Mouse (Mus musculus) kidney, postnatal 0 days (tissue): ENCODE measurements around the gene Cldnd1. TPM values are rescaled to one million over a fixed set of nuclear protein-coding genes. Genes with fewer than 3 reads are reported as not detected.

Experiments
- ATAC-seq: fragments of 200-750 bp; cut with Nextera tagmentation; replicated peaks from 2 replicates; pipeline ENCODE4 v1.8.0; 2017; ENCODE audit warnings: low read depth, moderate number of reproducible peaks, moderate TSS enrichment, moderate library complexity; ENCODE audit not compliant: low FRiP score
- DNase-seq: peaks from one replicate; pipeline ENCODE4 v3.0.0-alpha.2; 2016; ENCODE audit warnings: low spot score
- H3K27ac ChIP-seq: fragments of 300-500 bp; sonication (generic); 2 replicates; pipeline ENCODE4 v1.5.1; 2014; ENCODE audit warnings: mild to moderate bottlenecking
- H3K27me3 ChIP-seq: fragments of 300-500 bp; sonication (generic); 2 replicates; pipeline ENCODE4 v1.6.1; 2014; ENCODE audit warnings: low read length, mixed read lengths; ENCODE audit not compliant: insufficient read depth
- H3K36me3 ChIP-seq: fragments of 300-500 bp; sonication (generic); 2 replicates; pipeline ENCODE4 v1.6.1; 2014; ENCODE audit warnings: low read length, mixed read lengths; ENCODE audit not compliant: insufficient read depth
- H3K4me1 ChIP-seq: fragments of 300-500 bp; sonication (generic); replicated peaks from 2 replicates; pipeline ENCODE4 v1.6.1; 2014; ENCODE audit warnings: antibody characterized with exemption, low read length, mixed read lengths; ENCODE audit not compliant: insufficient read depth
- H3K4me2 ChIP-seq: fragments of 300-500 bp; sonication (generic); 2 replicates; pipeline ENCODE4 v1.6.1; 2014; ENCODE audit warnings: mild to moderate bottlenecking, low read length, moderate library complexity, mixed read lengths
- H3K4me3 ChIP-seq: fragments of 300-500 bp; sonication (generic); replicated peaks from 2 replicates; pipeline ENCODE4 v1.5.1; 2014; ENCODE audit warnings: low read depth, low read length
- H3K9ac ChIP-seq: fragments of 300-500 bp; sonication (generic); 2 replicates; pipeline ENCODE4 v1.6.1; 2014; ENCODE audit warnings: low read depth, low read length
- H3K9me3 ChIP-seq: fragments of 300-500 bp; sonication (generic); replicated peaks from 2 replicates; pipeline ENCODE4 v1.6.1; 2016; ENCODE audit warnings: low read length, inconsistent platforms, mixed read lengths
- CTCF ChIP-seq: IDR thresholded peaks from 2 replicates; pipeline ENCODE4 v1.5.1; 2016; ENCODE audit warnings: antibody characterized with exemption, low read depth, mild to moderate bottlenecking, moderate library complexity
- WGBS: fragments of 180-500 bp; shearing (Covaris S2); extraction: QIAGEN DNeasy Blood & Tissue Kit; methylation state at CpG from one replicate; pipeline ENCODE4 v1.1.7; 2014; 5-methylcytosine and 5-hydroxymethylcytosine counted together
- microRNA-seq: library from miRNA; unstranded; fragments of <30 nt; microRNA quantifications from one replicate; pipeline ENCODE4, GENCODE M21; 2016
- polyA plus RNA-seq: library from polyadenylated mRNA; unstranded; fragments of >200 nt; fragmentation: Nextera tagmentation; extraction: Ambion mirVana; gene quantifications from 2 replicates; pipeline ENCODE4 v1.2.1, GENCODE M21; 2015

Gene Cldnd1
- polyA plus RNA-seq, 1 experiment from 2014 or later, result 101 TPM

- Histone ChIP-seq H3K27me3 (no peaks in the 10 kb centered on the region), H3K4me2 (no peak overlapping the region), H3K4me1 (no peaks in the 10 kb centered on the region), H3K9me3 (no peaks in the 10 kb centered on the region), H3K36me3 (0 out of 2 replicates have a peak, but pooled peaks cover 2% of the 10 kb centered on the region), H3K27ac (no peak overlapping the region), H3K4me3 (no peak overlapping the region), H3K9ac (no peak overlapping the region)
- TF ChIP-seq CTCF, result no peak
- ATAC-seq, result no peak
- WGBS, result 90% methylated on average over 1 of the region's 1 CpGs
- DNase-seq, result no peak
These were observed 11.1 kb downstream of the Cldnd1 start for GRCm38 (mm10) chr16:58738800-58739199.

- ATAC-seq (no peak), DNase-seq (no peak)
- Histone ChIP-seq H3K4me1 (no peaks in the 10 kb centered on the region), H3K4me3 (no peak overlapping the region), H3K9me3 (no peaks in the 10 kb centered on the region), H3K4me2 (no peak overlapping the region), H3K27ac (no peak overlapping the region), H3K36me3 (no peaks in the 10 kb centered on the region), H3K27me3 (no peaks in the 10 kb centered on the region), H3K9ac (no peak overlapping the region)
- WGBS, result 89% methylated on average over 5 of the region's 5 CpGs
- TF ChIP-seq CTCF, result no peak
These were observed 13.0 kb downstream of the Cldnd1 start for GRCm38 (mm10) chr16:58740751-58741150.

- no peak for DNase-seq
- H3K9ac ChIP-seq, result no peak overlapping the region
- WGBS, result 75% methylated on average over 4 of the region's 4 CpGs
- TF ChIP-seq CTCF, result no peak
- no peak overlapping the region for H3K4me2 ChIP-seq
- H3K27me3 ChIP-seq, result no peaks in the 10 kb centered on the region
- H3K9me3 ChIP-seq, result no peaks in the 10 kb centered on the region
- H3K36me3 ChIP-seq, result no peaks in the 10 kb centered on the region
- ATAC-seq, result no peak
- no peaks in the 10 kb centered on the region for H3K4me1 ChIP-seq
- no peak overlapping the region for H3K4me3 ChIP-seq
- H3K27ac ChIP-seq, result no peak overlapping the region
These were observed 19.0 kb downstream of the Cldnd1 start for GRCm38 (mm10) chr16:58746715-58747114.

- peak; percentile 77 for TF ChIP-seq CTCF
- no peak overlapping the region for H3K4me3 ChIP-seq
- DNase-seq (peak; percentile 73), ATAC-seq (no peak)
- no peak overlapping the region for H3K9ac ChIP-seq
- 11% methylated on average over 1 of the region's 1 CpGs for WGBS
- no peaks in the 10 kb centered on the region for H3K27me3 ChIP-seq
- H3K27ac ChIP-seq, result no peak overlapping the region
- H3K4me1 ChIP-seq, result no peaks in the 10 kb centered on the region
- H3K36me3 ChIP-seq, result no peaks in the 10 kb centered on the region
- no peaks in the 10 kb centered on the region for H3K9me3 ChIP-seq
- H3K4me2 ChIP-seq, result no peak overlapping the region
These were observed 23.6 kb downstream of the Cldnd1 start for GRCm38 (mm10) chr16:58751314-58751713.

- TF ChIP-seq CTCF, result no peak
- Histone ChIP-seq H3K27me3 (no peaks in the 10 kb centered on the region), H3K4me3 (no peak overlapping the region), H3K9ac (no peak overlapping the region), H3K4me2 (no peak overlapping the region), H3K9me3 (no peaks in the 10 kb centered on the region), H3K27ac (no peak overlapping the region), H3K4me1 (no peaks in the 10 kb centered on the region), H3K36me3 (no peaks in the 10 kb centered on the region)
- no peak for DNase-seq
- no peak for ATAC-seq
These were observed 28.5 kb downstream of the Cldnd1 start for GRCm38 (mm10) chr16:58756191-58756590.

GRCm38 (mm10) chr16:58763076-58763475 is 35.4 kb downstream of the Cldnd1 start, which contains the start of gene Olfr172:
Olfr172 (minus strand) TSS chr16:58763176.
- DNase-seq, result no peak
- ATAC-seq, result no peak
- H3K4me2 ChIP-seq, result no peak within 1 kb of the TSS
- H3K9me3 ChIP-seq, result no peaks in the 10 kb centered on the region
- H3K27me3 ChIP-seq, result no peaks in the 10 kb centered on the region
- no peak within 1 kb of the TSS for H3K9ac ChIP-seq
- H3K4me1 ChIP-seq, result no peaks in the 10 kb centered on the region
- no peak for TF ChIP-seq CTCF
- H3K27ac ChIP-seq, result no peak within 1 kb of the TSS
- no peak within 1 kb of the TSS for H3K4me3 ChIP-seq
- 69% methylated on average over 1 of the region's 1 CpGs for WGBS
- no peaks in the 10 kb centered on the region for H3K36me3 ChIP-seq

Small RNA genes lying within 50 kb of the gene (microRNA-seq; reads per million reads assigned to microRNA genes)
- not detected for gene Gm27564

Other genes starting within 250 kb of the Cldnd1 start
- 93.6 and 93.8 TPM in 2 replicates for gene St3gal6, start 203.7 kb upstream of the Cldnd1 start, polyA plus RNA-seq
- not detected in 2 replicates for gene Gm813, start 110.9 kb upstream of the Cldnd1 start, polyA plus RNA-seq
- gene E330017A01Rik, start 89.2 kb upstream of the Cldnd1 start, polyA plus RNA-seq, result not detected in 2 replicates
- 40.9 and 46.7 TPM in 2 replicates for gene Cpox, start 57.6 kb upstream of the Cldnd1 start, polyA plus RNA-seq
- gene Gpr15, start 8.8 kb upstream of the Cldnd1 start, polyA plus RNA-seq, result not detected in 2 replicates
- not detected in 2 replicates for gene Olfr172, start 35.3 kb downstream of the Cldnd1 start, polyA plus RNA-seq
- not detected in 2 replicates for gene Olfr173, start 72.4 kb downstream of the Cldnd1 start, polyA plus RNA-seq
- not detected in 2 replicates for gene Olfr175-ps1, start 98.9 kb downstream of the Cldnd1 start, polyA plus RNA-seq
- not detected in 2 replicates for gene Olfr177, start 146.9 kb downstream of the Cldnd1 start, polyA plus RNA-seq
- gene Olfr178, start 164.2 kb downstream of the Cldnd1 start, polyA plus RNA-seq, result not detected in 2 replicates
- not detected in 2 replicates for gene Olfr181, start 200.8 kb downstream of the Cldnd1 start, polyA plus RNA-seq
- not detected in 2 replicates for gene Olfr180, start 201.5 kb downstream of the Cldnd1 start, polyA plus RNA-seq